Mouse (Mus musculus): ENCODE measurements around the gene 9530077C05Rik.

9530077C05Rik gene

DNA sequence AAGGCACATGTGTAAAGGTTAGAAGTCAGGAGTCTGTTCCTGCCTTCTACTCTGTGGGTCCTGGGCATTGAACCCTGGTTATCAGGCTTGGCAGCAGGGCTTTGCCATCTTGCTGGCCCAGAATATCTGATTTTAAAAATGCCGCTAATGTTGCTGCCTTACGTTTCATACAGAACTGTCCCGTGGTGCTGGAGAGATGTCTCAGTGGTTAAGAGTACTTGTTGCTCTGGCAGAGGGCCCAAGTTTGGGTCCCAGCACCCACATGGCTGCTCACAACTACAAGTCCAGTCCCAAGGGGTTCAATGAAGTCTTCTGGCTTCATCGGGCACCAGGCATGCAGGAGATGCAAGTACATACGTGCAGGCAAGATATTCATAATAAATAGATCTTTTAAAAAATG is 54.9 kb downstream of the 9530077C05Rik start:
- no peak for DNase-seq

- DNase-seq, result peak; percentile 36
Observed at GRCm38 (mm10) chr9:22467371-22468169, 56.3 kb downstream of the 9530077C05Rik start.

GRCm38 (mm10) chr9:22468170-22468898 is 57.0 kb downstream of the 9530077C05Rik start:
- peak; percentile 31 for DNase-seq

DNA sequence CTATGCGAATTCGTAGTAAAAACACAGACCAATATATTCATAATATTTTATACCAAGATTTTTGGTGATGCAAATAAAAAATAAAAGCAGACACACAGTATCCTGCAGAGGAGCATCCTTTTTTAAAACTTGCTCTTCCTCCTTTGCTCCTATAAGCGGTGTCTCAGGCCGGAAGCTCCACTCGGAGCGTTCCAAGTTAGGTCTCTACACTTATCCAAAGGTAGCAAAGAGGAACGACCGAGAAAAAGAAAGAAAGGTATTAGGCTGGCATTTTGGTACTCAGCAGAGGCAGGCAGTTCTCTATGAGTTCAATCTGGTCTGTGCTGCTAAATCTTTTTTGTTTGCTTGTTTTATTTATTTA is 57.6 kb downstream of the 9530077C05Rik start:
- no peak for DNase-seq

DNA sequence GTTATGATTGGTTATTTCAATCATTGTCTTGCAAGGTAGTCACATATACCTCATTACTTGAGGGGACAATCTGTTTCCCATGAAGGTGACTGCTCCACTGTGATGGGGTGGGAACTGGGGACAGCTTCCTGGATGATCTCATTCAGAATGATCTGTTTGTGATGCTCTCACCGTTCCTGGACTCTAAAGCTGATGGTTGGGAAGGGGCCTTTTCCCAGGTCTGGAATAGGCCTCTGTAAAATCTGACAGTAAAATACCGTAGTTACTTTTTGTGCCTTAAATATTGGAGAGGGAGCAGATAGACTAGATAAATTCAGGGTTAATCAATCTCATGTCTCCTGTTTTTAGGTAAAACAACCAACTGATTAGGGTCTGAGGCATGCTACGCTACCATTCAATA is 58.3 kb downstream of the 9530077C05Rik start, which contains the start of gene Rp9:
Rp9 (minus strand) TSS at position 101 of the 400 bp plus-strand sequence.
- DNase-seq, result no peak

GRCm38 (mm10) chr9:22475424-22475868 is 64.1 kb downstream of the 9530077C05Rik start, which contains the start of gene Bbs9:
Bbs9 (plus strand) TSS chr9:22475715.
- DNase-seq, result peak; percentile 97

GRCm38 (mm10) chr9:22476265-22476664 is 65.0 kb downstream of the 9530077C05Rik start:
- peak; percentile 11 for DNase-seq

DNA sequence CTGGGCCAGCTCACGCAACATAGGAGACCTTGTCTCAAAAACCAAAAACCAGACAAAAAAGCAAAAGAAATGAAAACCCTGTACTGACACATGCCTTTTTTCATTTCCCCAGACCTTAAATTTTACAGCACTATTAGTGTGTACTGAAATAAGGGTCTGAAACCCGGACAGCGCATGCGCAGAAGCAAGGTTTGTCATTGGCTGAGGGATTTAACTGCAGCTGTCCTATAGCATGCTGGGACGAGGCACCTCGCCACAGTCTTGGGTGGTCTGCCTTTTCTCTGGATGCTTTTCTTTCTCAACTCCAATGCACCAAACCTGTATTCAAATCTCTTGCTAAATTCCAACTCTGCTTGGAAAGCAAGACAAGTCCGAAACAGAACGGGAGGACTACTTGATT is 67.6 kb downstream of the 9530077C05Rik start:
- no peak for DNase-seq

GRCm38 (mm10) chr9:22483866-22484561 is 72.7 kb downstream of the 9530077C05Rik start:
- no peak for DNase-seq

DNA sequence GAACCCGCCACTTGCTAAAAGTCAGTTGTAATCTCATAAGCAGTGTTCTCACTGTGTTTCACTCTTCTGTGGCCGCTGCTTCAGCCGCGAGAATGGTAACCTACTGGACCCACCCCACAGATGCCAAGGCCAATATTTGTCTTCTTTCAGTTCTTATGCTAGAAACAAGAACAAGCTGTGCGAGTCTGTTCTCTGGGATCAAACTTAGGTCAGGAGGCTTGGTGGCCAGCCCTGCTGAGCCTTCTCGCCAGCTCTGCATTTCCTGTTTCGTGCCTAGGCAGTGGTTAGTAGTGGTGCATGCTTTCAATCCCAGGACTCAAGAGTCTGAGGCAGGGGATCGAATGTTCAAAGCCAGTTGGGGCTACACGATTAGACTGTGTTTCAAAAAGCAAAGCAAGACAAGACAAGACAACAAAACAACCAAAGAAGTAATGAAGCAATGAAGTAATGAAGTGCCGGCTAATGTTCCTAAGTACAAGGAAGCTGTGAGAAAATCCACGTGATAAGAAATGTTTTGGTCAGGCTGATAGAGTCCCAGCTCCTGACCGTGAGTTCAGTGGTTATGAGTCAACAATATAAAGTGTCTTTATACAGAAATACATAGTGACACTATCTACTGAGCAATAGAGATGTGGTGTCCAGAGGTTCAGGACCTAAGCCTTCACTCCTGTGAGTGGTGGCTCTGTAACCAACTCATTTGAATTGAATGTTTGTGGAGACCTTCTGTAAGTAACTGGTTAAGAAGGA is 73.4 kb downstream of the 9530077C05Rik start:
- no peak for DNase-seq

DNA sequence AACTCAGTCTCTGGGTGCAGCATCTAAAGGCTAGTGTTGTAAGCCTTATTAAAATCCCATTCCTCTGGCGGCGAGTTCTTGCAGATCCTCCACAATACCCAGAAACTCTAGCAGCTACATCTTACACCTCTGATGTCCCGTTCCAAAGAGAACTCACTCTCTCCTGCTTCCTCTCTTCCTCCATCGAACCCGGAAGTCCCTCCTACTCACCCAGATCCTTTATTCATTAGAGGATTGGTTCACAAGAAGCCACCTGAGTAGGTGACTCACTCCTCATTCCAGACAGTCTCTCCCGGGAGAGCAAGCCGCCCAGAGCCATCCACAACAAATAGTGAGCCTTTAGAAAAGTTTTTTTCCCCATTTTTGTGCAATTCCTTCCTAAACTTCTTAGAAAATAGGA is 74.9 kb downstream of the 9530077C05Rik start:
- no peak for DNase-seq

GRCm38 (mm10) chr9:22488963-22489362 is 77.7 kb downstream of the 9530077C05Rik start:
- DNase-seq, result no peak
